15 mouse cellular contexts compared by ENCODE assay signal in genomic region chr2:4187521-4187920, GRCm38 (mm10).
A peak's percentile ranks its signal among the peaks of the same experiment; 100 is the strongest.
DNase-seq lines count a peak whose midpoint lies in the region; TF ChIP-seq lines count a peak whose summit lies in the region.
"Had no signal": no experiment of that assay in that cellular context is flagged by ENCODE, and none has a peak within 500 bp of the region (broad histone marks: within the 10 kb centered on the region; RNA-seq: fewer than 3 reads in every experiment).

No protein-coding gene starts in this region.

- no peak overlapping the region for H3K4me3 ChIP-seq in gastrocnemius, adult 2 months
- H3K4me3 ChIP-seq: forebrain, embryonic 13.5 days; hindbrain, embryonic 10.5 days; limb, embryonic 15.5 days had no signal

- DNase-seq in gastrocnemius, adult 2 months: peak; percentile 58
- no peak for DNase-seq in gastrocnemius, postnatal 36 days
- DNase-seq in ovary, postnatal 14 days (ENCODE audit: low spot score): peak; percentile 4
- no peak for DNase-seq in ovary, postnatal 36 days (ENCODE audit: low spot score)
- peak; percentile 69 to 81 for DNase-seq in heart, adult 9 months (ENCODE audit: low spot score in 2 of 2)
- DNase-seq in layer of hippocampus, adult 9-11 months: peak; percentile 30
- no peak for DNase-seq in spleen, postnatal 4 days (ENCODE audit: low spot score in 2 of 2)
- DNase-seq in spleen, postnatal 14 days (ENCODE audit: low spot score in 2 of 2): no peak
- DNase-seq: kidney, adult 11 months; lung, embryonic 14.5 days; retina, postnatal 1 day; thymus, postnatal 4 days had no signal

- H3K27ac ChIP-seq in gastrocnemius, adult 2 months: no peak overlapping the region
- H3K27ac ChIP-seq: forebrain, embryonic 13.5 days; limb, embryonic 15.5 days had no signal

- intact Hi-C loops in gastrocnemius, adult 2 months (cut with DNase I): no loop called here
- intact Hi-C loops in gastrocnemius, postnatal 36 days (cut with DNase I): no loop called here

- no peak for TF ChIP-seq CTCF in gastrocnemius, adult 2 months (IDR thresholded peaks at IDR 0.05)

Comparison
In these comparisons a context has a peak if more than half of its experiments do, and no peak if none do; other contexts are left out.
1. DNase-seq: peak in gastrocnemius, adult 2 months (single experiment), ovary, postnatal 14 days (single experiment), heart, adult 9 months (2 of 2) and layer of hippocampus, adult 9-11 months (single experiment); none in gastrocnemius, postnatal 36 days (0 of 2), ovary, postnatal 36 days (single experiment), spleen, postnatal 4 days (0 of 2) and spleen, postnatal 14 days (0 of 2).